Mouse (Mus musculus): ENCODE results near the gene Fads3. TPM values are rescaled to one million over a fixed set of nuclear protein-coding genes. Genes with fewer than 3 reads are reported as not detected.

The Fads3 gene
- polyA plus RNA-seq, 1 experiment from 2014 or later: 5.8 TPM

GRCm38 (mm10) chr19:10012827-10013278, 28.5 kb upstream of the Fads3 start:
- WGBS: 69% methylated on average over 6 of the region's 6 CpGs
- H3K4me3 ChIP-seq: no peak overlapping the region
- H3K27me3 ChIP-seq: no peaks in the 10 kb centered on the region
- H3K36me3 ChIP-seq (ENCODE audit: poor library complexity, severe bottlenecking): no peaks in the 10 kb centered on the region
- no peaks in the 10 kb centered on the region for H3K9me3 ChIP-seq (replicated peaks)
- H3K4me2 ChIP-seq: no peak overlapping the region
- H3K4me1 ChIP-seq: peaks cover 7% of the 10 kb centered on the region; the same call in 1 of the 2 replicates
- ATAC-seq: no peak
- H3K9ac ChIP-seq: no peak overlapping the region; the same call in 1 of the 2 replicates
- no peak overlapping the region for H3K27ac ChIP-seq

DNA sequence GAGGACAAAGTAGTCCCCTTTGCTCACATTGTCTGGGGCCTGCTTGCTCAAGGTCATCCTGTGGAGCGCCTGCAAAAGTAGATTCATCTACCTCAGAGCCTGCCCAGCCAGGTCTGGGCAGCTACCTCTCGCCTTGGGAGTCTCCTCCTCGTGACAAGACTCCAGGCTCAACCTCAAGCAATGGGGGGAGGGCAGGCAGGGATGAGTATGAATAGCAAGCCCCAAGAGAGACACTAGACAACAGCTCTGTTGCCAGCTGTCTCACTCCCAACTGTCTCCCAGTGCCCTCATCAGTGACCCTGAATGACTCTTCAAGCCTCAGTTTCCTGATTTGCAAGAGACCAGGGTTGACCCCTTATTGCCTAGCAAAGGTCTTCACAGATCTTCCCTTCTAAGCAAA, 28.0 kb upstream of the Fads3 start:
- Histone ChIP-seq H3K27ac (no peak overlapping the region), H3K9ac (no peak overlapping the region), H3K4me2 (no peak overlapping the region), H3K36me3 (ENCODE audit: poor library complexity, severe bottlenecking) (no peaks in the 10 kb centered on the region), H3K4me3 (no peak overlapping the region), H3K9me3 (replicated peaks) (no peaks in the 10 kb centered on the region), H3K4me1 (peaks cover 10% of the 10 kb centered on the region), H3K27me3 (no peaks in the 10 kb centered on the region)
- 65% methylated on average over 3 of the region's 3 CpGs for WGBS
- no peak for ATAC-seq

DNA sequence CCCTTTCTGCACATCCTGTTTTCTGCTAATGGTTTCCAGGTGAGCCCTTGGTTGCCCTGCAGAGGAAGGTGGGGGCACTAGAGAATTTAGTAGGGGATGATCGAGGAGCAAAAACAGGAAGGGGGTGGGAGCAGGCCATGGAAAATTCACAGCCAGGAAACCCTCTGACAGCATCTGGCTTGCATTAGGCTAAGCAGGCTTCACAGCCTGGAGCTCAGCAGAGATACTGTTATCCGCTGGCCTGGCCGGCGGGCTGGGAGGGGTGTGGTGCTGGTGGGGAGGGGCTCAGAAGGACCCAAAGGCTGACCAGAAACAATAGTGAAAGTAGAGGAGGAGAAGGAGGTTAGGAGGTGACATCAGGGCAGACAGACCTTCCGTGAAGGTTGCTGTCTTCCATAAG, 27.5 kb upstream of the Fads3 start:
- Histone ChIP-seq H3K27me3 (no peaks in the 10 kb centered on the region), H3K9me3 (replicated peaks) (no peaks in the 10 kb centered on the region), H3K36me3 (ENCODE audit: poor library complexity, severe bottlenecking) (no peaks in the 10 kb centered on the region), H3K9ac (no peak overlapping the region), H3K4me1 (peaks cover 15% of the 10 kb centered on the region), H3K4me2 (no peak overlapping the region), H3K4me3 (no peak overlapping the region), H3K27ac (no peak overlapping the region)
- ATAC-seq: no peak
- WGBS: 81% methylated on average over 5 of the region's 5 CpGs

- no peaks in the 10 kb centered on the region for H3K27me3 ChIP-seq
- H3K27ac ChIP-seq: no peak overlapping the region
- H3K9me3 ChIP-seq (replicated peaks): no peaks in the 10 kb centered on the region
- no peak overlapping the region for H3K9ac ChIP-seq
- ATAC-seq: no peak
- H3K4me3 ChIP-seq: no peak overlapping the region
- H3K4me2 ChIP-seq: no peak overlapping the region
- H3K36me3 ChIP-seq (ENCODE audit: poor library complexity, severe bottlenecking): no peaks in the 10 kb centered on the region
- peaks cover 19% of the 10 kb centered on the region for H3K4me1 ChIP-seq
- WGBS: 84% methylated on average over 13 of the region's 13 CpGs
Measured at GRCm38 (mm10) chr19:10014824-10015223, 26.5 kb upstream of the Fads3 start.

DNA sequence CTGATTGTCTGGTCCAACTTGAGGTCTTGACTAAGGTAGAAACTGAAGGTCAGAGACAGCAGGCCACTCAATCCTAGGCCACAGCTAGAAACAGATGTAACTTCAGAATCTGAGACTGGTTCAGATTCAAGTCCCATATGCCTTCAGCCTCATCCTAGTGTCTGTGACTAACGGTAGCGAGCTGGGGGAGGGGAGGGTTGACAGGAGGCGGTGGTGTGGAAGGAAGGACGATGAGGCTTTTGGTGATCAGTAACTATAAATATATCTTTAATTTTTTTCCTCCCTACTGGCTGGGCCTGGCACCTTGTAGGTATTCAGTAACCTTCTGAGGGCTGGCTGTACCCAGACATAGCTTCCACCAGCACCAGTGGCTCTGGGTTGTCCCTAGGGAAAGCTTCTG, 25.9 kb upstream of the Fads3 start:
- Histone ChIP-seq H3K4me3 (no peak overlapping the region), H3K36me3 (ENCODE audit: poor library complexity, severe bottlenecking) (no peaks in the 10 kb centered on the region), H3K9ac (no peak overlapping the region), H3K27me3 (no peaks in the 10 kb centered on the region), H3K27ac (no peak overlapping the region), H3K4me1 (peaks cover 19% of the 10 kb centered on the region), H3K4me2 (no peak overlapping the region), H3K9me3 (replicated peaks) (no peaks in the 10 kb centered on the region)
- 84% methylated on average over 4 of the region's 4 CpGs for WGBS
- no peak for ATAC-seq

GRCm38 (mm10) chr19:10016151-10016550, 25.2 kb upstream of the Fads3 start:
- Histone ChIP-seq H3K27ac (no peak overlapping the region), H3K36me3 (ENCODE audit: poor library complexity, severe bottlenecking) (no peaks in the 10 kb centered on the region), H3K4me3 (no peak overlapping the region), H3K27me3 (no peaks in the 10 kb centered on the region), H3K4me1 (peaks cover 19% of the 10 kb centered on the region), H3K9ac (no peak overlapping the region), H3K4me2 (no peak overlapping the region), H3K9me3 (replicated peaks) (no peaks in the 10 kb centered on the region)
- WGBS: 91% methylated on average over 4 of the region's 4 CpGs
- no peak for ATAC-seq

DNA sequence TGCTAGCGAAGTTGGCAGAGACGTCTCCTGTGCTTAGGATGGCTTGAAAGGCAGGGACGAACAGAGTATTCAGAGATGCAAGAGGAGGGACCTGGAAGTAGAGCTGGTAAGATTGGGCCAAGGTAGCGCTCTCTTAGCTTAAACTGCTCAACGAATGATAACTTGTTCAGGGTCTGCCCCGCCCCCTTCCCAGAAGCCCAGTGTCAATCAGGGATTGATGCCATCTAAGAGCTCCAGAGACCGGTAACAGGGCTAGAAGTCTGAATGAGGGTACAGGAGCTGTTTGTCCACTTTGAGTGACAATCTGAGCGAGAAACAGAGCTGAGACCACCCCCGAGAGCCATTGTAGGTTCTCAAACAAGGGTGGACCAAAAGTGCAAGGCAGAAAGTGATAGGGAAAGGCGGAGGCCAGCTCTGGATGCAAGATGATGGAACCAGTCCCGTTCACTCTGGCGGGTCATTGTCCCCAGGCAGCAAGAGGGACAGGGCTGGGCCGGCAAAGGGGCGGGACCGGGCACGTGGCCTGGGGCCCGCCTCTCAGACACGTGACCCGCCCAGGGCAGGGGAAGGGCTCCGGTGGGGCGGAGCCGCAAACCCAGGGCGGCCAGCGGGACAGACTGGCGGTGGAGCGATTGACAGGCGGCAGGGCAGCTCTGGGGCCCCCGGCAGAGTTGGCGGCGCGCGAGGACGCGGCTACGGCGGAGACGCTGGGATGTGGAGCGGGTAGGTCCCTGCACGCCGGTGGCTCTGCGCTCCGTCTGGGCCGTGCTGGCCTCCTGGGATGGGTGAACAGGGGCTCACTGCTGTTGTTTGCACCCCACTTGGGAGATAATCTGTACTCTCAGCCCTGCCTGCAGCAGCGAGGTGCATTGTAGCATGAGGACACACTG, 23.5 kb upstream of the Fads3 start:
- H3K27ac ChIP-seq: 0 out of 2 replicates have a peak overlapping the region, but pooled peaks have one; percentile 44
- no peaks in the 10 kb centered on the region for H3K27me3 ChIP-seq
- H3K9me3 ChIP-seq (replicated peaks): no peaks in the 10 kb centered on the region
- H3K9ac ChIP-seq: peak overlapping the region; percentile 81
- WGBS: 6% methylated on average over 43 of the region's 44 CpGs
- no peaks in the 10 kb centered on the region for H3K36me3 ChIP-seq (ENCODE audit: poor library complexity, severe bottlenecking)
- peaks cover 19% of the 10 kb centered on the region for H3K4me1 ChIP-seq
- H3K4me3 ChIP-seq: peak overlapping the region; percentile 55
- H3K4me2 ChIP-seq: peak overlapping the region; percentile 91
- ATAC-seq: peak; percentile 97

GRCm38 (mm10) chr19:10018527-10018818, 22.9 kb upstream of the Fads3 start:
- Histone ChIP-seq H3K27ac (no peak overlapping the region), H3K4me2 (peak overlapping the region; percentile 91), H3K4me1 (peaks cover 19% of the 10 kb centered on the region), H3K27me3 (no peaks in the 10 kb centered on the region), H3K9me3 (replicated peaks) (no peaks in the 10 kb centered on the region), H3K36me3 (ENCODE audit: poor library complexity, severe bottlenecking) (no peaks in the 10 kb centered on the region), H3K4me3 (peak overlapping the region; percentile 55), H3K9ac (peak overlapping the region; percentile 81)
- 5% methylated on average over 3 of the region's 3 CpGs for WGBS
- ATAC-seq: no peak

DNA sequence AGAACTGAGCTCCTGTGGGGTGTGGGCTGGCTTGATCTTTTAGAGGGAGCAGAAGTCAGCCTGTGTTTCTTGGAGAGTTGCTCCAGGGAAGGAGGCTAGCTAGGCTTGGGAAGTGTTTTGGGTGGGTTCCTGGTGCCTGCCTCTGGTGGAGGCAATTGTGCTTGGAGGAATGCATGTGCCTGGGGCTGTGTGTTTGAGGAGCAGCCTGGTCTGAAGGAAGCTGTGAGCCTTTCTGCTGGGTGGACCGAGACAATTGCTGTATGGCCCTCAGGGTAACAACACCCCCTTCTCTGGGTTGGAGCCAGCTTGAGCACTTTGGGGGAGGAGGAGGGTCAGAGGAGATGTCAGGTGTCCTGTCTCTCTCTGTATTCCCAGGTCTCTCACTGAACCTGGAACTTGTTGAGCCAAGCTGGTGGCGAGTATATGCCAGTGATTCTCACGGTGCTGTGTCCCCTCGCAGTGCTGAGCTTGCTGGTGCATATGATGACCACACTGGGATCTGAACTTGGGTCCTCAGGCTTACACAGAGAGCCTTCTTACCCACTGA, 22.1 kb upstream of the Fads3 start:
- H3K27ac ChIP-seq: no peak overlapping the region

DNA sequence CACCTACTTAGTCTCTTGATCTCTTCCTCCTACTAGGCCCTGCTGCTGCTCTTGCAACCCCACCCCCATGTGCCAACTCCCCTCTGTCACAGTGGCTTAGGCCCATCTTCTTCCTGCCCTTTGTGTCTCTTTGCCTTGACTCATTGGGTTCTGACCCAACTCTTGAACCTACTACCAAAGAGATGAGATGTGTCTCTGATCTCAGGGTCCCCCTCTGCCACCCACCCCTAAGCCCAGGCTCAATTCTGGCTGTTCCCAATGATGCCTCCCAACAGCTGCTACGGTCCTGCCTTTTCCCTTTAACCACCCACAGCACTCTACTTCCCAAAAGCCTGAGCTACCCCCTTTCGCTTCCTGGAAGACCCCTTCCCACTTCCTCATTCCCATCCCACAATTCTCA, 19.4 kb upstream of the Fads3 start:
- no peaks in the 10 kb centered on the region for H3K27me3 ChIP-seq
- no peak for ATAC-seq
- H3K36me3 ChIP-seq (ENCODE audit: poor library complexity, severe bottlenecking): no peaks in the 10 kb centered on the region
- H3K27ac ChIP-seq: no peak overlapping the region
- no peak overlapping the region for H3K4me3 ChIP-seq
- H3K9me3 ChIP-seq (replicated peaks): no peaks in the 10 kb centered on the region
- 85% methylated on average over 2 of the region's 2 CpGs for WGBS
- H3K4me2 ChIP-seq: no peak overlapping the region
- H3K4me1 ChIP-seq: peaks cover 29% of the 10 kb centered on the region
- H3K9ac ChIP-seq: no peak overlapping the region

More for the DNA sequence above, 22.1 kb upstream of the Fads3 start:
- 75% methylated on average over 4 of the region's 4 CpGs for WGBS
- Histone ChIP-seq H3K9ac (no peak overlapping the region), H3K27me3 (no peaks in the 10 kb centered on the region), H3K4me3 (no peak overlapping the region), H3K4me1 (peaks cover 19% of the 10 kb centered on the region), H3K36me3 (ENCODE audit: poor library complexity, severe bottlenecking) (no peaks in the 10 kb centered on the region), H3K4me2 (peak overlapping the region; percentile 91), H3K9me3 (replicated peaks) (no peaks in the 10 kb centered on the region)
- ATAC-seq: no peak

- no peak for ATAC-seq
- Histone ChIP-seq H3K4me2 (no peak overlapping the region), H3K27me3 (no peaks in the 10 kb centered on the region), H3K27ac (no peak overlapping the region), H3K4me1 (peaks cover 23% of the 10 kb centered on the region), H3K9ac (no peak overlapping the region), H3K36me3 (ENCODE audit: poor library complexity, severe bottlenecking) (peaks cover 7% of the 10 kb centered on the region; the same call in 1 of the 2 replicates), H3K4me3 (no peak overlapping the region), H3K9me3 (replicated peaks) (no peaks in the 10 kb centered on the region)
- WGBS: 62% methylated on average over 5 of the region's 5 CpGs
Measured at GRCm38 (mm10) chr19:10022414-10023303, 18.7 kb upstream of the Fads3 start.

DNA sequence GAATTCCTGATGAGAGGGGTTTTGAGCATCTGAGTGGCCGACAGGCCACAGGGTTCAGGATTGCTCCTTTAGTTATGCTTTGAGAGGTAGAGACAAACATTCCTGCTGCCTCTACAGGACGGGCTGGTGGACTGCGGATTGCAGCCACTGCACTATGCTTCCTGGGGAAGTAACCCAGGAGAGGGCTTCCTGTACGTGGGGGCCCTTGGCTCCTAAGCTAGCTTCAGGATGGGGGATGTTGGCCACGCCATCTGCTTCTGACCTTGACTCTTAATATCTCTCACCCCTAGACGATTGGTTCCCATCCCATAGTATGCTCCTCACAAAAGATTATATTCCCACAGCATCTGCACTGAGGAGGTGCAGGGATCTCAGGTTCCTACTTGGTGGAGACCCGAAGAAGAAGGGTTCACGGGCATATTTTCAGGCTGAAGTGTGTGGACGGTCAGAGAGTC, 18.0 kb upstream of the Fads3 start:
- no peak for ATAC-seq
- Histone ChIP-seq H3K4me3 (no peak overlapping the region), H3K4me2 (no peak overlapping the region; the same call in 1 of the 2 replicates), H3K4me1 (peaks cover 19% of the 10 kb centered on the region), H3K9ac (no peak overlapping the region), H3K27me3 (no peaks in the 10 kb centered on the region), H3K9me3 (replicated peaks) (no peaks in the 10 kb centered on the region), H3K36me3 (ENCODE audit: poor library complexity, severe bottlenecking) (peaks cover 10% of the 10 kb centered on the region), H3K27ac (no peak overlapping the region)
- 67% methylated on average over 9 of the region's 9 CpGs for WGBS
